Mouse (Mus musculus) heart, postnatal 36 days (tissue): ENCODE data around the gene Vmn1r1. TPM values are rescaled to one million over a fixed set of nuclear protein-coding genes. Genes with fewer than 3 reads are reported as not detected.
A peak's percentile ranks its signal among the peaks of the same experiment; 100 is the strongest.
"Not testable (repeated sequence)": the region's sequence is repeated elsewhere in the genome, so short reads cannot be mapped to it uniquely, and the experiment has no call there.

Experiments used
- DNase-seq, 2 experiments: peaks; one replicate each; pipeline ENCODE4 v3.0.0; 2021 to 2022
- intact Hi-C: fragments of 180-260 bp; cut with DNase I; formaldehyde crosslinking; loops from one replicate; pipeline ENCODE4 v1.15.1; 2025
- total RNA-seq, 2 experiments: library from RNA; stranded (reverse); gene quantifications; 2 replicates each; pipeline ENCODE4 v1.2.3; 2021

Vmn1r1 gene
- total RNA-seq: not detected

DNA sequence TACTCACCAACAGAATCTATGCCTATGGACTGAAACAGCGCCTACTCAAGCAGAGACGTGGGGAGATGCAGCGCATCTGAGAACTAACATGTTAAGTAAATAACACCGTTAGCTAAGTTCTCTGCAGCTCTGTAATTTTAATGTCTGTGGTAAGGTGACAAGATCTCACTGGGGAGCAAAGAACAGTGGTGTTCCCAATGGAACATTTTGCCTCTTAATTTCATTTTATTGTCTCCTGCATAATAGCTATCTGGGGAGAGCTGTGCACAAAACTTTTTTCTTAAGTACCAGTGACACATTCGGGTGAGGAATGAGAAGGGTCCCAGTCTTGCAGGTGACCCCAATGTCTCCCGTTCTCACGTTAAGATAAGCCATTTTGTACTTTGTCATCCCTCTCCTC is at the start of gene Vmn1r1:
Gene Vmn1r1 (minus strand): TSS at position 101 of the 400 bp plus-strand sequence.
- DNase-seq: no peak
- intact Hi-C loops: no loop called here

DNA sequence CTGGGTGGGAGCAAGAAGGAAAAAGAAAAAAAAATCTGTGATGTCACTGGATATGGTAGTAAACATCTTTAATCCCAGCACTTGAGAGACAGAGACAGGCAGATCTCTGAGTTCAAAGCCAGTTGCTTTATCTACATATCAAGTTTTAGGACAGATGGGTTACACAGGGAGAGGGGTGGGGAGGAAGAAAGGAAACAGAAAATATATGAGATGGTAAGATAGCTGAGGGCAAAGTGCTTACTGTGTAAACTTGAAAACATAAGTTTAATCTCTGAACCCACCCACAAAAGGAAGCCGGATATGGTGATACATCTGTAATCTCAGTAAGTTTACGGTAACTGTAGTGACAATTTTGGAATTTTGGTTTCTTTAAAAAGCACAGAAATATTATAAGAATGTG is 46.0 kb upstream of the Vmn1r1 start:
- intact Hi-C loops: no loop called here
- DNase-seq: no peak

DNA sequence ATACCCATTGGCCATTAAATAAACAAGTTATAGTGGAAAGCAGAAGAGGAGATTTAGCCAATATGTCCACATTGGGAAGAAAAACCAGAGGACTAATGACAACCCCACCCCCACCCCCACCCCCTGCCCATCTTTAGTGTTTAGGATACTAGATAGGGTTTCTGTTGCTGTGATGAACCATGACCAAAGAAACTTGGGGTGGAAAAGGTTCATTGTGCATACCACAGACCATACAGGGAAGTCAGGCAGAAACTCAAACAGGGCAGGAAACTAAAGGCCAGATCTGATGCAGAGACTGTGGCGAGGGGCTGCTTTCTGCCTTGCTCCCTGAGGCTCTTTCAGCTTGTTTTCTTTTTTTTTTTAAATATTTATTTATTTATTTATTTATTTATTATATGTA is 28.3 kb upstream of the Vmn1r1 start:
- DNase-seq: no peak
- intact Hi-C loops: no loop called here

DNA sequence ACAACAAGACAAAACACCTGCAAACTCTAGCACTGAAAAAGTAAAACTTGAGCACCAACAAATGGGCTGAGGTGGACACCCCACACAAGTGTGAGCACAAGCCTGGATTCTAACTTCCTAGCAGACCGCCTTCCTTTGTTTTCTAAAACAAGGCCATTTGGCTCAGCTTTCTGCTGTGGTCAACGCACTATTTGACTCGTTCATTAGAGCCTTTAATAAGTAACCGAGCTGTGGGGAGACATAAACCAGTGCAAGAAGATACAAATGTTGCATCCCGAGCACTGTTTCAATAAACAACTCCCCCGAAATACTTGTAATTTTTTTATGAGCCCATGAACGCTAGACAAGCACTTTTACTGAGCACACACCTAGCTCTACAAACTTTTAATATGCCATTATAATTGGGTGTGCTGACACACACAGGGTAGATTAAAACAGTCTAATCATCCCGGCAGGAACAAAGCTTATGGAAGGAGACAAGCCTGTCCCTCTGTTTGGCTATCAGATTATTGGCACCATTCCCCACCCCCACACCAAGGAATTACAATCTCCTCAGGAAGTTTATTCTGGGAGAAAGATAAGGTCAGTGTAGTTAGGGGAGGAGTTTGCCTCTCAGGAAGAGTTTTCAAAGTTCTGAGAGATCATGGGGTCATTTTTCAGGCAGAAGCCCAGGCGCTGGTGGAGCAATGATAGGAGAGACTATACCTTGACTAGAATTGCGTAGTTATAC is 27.7 kb upstream of the Vmn1r1 start:
- intact Hi-C loops: no loop called here
- DNase-seq: no peak

DNA sequence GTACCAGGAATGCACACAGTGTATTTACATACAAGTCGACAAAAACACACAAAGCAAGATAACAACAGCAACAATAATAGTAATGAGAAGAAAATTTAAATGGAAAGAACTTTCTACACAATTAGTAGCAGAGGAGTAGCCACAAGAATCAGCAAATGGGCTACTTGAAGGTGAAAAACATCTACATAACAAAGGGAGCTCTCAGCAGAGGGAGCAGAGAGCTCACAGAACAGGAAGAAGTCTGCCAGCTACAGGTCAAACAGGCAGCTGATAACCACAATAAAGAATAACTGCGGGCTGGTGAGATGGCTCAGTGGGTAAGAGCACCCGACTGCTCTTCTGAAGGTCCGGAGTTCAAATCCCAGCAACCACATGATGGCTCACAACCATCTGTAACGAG is 26.9 kb upstream of the Vmn1r1 start:
- DNase-seq: no peak
- intact Hi-C loops: no loop called here

DNA sequence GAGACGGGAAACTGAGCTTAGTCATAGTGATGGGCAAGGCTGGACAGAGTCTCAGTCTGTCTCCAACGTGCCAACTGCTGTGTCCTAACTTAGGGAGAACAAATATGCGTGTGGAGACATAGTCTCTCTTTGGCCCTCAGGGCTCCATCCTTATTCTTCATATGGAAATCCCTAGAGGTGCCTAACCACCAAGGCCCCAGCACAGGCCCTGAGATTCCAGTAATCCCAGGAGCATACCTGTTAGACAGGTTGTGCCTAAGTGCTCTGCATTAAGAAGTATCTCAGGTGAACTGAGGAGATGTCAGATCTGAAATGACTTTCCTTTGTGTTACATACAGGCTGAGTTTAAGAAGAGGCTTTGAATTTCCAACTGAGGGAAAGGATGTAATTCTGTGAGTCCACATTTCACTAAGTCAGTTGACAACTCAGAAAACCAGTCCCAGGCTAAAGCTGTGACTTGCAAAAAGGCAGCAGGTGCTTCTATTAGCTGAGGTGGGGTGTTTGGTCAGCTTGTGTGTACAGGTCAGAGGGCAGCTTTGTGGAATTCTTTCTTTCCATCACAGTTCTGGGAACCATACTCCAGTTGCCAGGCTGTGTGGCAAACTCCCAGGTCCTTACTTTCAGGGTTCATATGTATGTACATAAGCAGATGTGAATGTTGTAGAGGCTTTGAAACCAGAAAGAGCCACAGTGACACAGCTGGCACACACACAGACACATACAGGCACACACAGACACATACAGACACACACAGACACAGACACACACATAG is 25.6 kb upstream of the Vmn1r1 start:
- no peak for DNase-seq
- intact Hi-C loops: no loop called here

DNA sequence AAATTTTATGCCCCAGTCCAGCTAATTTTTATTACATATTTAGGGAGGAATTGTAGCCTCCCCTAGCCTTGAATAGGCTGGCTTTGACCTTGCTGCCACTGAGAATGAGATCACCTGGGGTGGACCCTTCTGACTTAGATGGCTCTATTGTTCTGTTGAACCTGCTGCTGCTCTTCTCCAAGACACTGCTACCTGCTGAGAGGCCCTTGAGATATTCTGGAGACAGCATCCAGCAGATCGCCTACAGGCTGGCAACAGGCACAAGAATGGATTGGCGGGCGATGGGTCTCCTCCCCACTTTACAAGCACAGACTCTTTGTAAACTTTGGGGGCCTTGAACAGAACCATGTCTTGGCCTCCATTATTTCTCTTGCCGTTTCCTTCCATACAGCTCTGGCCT is 18.2 kb upstream of the Vmn1r1 start:
- DNase-seq, intact Hi-C loops: not testable (repeated sequence)

DNA sequence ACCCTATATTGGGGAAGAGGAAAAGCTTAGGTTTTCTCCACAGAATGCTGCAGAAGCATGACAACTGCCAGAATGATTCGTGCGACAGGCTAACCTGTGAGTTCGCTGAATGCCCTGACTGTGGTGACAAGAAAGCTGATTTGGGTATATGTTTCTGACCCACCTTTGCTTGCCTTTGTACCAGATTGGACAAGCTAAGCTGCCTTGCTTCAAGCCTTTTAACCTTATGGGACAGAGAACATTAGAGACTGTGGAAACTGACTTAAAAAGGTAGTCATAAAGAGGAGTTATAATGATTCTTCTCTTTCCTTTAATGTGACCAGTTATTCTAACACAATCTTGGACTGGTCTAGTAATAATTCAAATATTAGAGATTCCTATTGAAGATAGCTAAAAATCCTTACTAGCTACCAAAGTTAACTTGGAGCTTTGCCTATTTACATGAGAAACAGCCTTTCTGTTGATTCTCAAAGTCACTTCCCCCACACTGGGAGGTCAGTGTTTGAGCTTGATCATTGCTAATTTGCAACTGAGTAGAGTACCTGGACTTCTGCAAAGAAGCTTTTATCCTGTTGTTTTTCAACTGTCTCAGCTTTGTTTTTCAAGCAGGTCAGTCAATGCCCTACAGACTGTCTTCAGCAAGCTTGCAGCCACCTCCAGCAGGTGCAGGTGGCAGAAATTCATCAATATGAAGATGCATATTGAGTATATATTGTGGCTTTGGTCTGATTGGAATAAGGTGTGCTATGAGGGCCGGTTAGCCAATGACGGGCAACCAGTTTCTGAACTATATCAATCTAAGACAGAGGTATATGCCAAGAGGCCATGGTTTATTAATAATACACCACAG is 17.4 kb upstream of the Vmn1r1 start:
- intact Hi-C loops: no loop called here
- no peak for DNase-seq

DNA sequence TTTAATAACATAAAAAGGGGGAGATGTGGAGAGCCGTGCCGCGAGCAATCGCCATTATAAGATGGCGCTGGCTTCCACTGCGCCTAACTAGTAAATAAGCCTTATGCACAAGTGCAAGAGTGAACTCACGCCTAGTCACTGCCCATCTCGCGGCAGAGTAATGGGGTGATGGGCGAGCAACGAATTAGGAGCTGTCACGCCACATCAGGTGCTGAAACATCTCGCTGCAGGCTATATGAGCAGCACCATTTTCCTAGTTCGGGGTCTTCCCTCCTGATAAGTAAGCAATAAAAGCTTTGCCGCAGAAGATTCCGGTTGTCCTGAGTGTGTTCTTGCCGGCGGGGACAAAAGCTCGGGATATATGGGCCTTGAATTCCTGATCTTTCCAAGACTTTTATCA is 12.7 kb upstream of the Vmn1r1 start:
- intact Hi-C loops, DNase-seq: not testable (repeated sequence)

DNA sequence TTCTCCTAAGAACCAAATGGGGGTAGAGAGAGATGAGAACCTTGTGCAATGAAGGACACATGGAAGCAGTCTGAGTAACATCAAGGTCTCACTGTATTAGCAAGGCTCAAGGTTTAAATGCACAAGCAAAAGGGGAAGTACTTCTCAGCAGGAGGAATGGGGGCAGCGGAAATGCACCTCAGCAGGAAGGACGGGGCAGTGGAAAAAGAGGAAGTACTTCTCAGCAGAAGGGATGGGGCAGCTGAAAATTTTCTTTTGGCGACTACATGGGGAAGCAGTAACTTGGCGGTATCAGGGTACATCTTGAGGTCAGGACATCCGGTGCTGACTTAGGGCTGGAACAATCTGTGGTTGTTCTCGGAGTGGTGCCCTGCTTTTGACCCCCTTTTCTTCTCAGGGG is 5.9 kb upstream of the Vmn1r1 start:
- DNase-seq, intact Hi-C loops: not testable (repeated sequence)

DNA sequence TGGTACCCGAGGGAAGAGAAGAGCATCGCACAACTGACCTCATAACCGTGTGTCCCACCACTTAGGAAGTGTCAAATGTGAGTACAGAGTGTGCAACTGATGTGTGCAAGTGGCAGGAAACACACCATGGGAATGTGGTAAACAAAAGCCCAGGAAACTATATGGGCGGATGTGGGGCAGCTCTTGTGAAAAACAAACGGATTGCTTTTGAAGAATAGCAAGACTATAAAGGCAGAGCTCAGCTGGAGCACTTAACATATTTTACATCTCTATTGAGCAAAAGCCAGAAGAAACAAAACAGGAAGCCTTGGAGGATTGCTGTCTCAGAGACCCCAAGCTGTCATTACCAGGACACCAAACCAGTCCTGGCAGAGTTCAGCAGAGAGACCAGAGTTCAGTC is 1.3 kb downstream of the Vmn1r1 start:
- intact Hi-C loops: no loop called here
- DNase-seq: no peak

DNA sequence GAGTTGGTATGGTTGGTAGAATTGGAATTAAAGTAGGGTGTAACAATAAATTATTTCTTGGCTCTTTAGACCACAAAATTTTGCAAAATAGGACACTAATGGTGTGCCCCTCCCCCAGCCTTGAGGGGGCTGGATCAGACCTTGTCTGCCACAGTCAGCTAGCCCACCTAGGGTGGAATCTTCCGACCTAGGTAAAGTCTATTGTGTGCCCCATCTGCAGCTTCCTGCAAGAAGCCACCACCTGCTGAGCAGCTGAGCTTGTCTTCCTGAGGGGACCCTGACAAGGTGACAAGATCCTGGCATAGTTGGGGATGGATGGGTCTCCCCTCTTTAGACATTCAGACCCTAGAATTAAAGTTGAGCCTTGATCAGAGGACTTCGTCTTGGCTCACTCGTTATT is 4.7 kb downstream of the Vmn1r1 start:
- intact Hi-C loops: no loop called here
- DNase-seq: no peak

DNA sequence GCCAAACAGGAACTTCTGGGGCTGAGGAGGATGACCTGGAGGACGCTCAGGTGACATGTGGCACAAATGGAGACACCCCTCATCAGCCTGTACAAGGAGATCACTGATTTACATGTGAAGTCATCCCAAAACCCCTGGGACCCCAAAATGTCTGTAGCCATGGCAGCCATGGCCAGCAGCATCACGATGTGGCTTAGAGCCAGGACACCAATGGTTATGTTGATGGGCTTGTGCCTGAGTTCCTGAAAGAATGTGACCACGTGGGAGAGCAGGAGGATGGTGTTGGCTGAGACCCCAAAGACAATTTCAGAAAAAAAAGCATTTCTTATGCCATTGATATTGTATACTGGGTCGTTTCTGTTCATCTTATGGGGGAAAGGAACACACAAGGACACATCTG is 6.6 kb downstream of the Vmn1r1 start:
- intact Hi-C loops: loop anchor here (1.0 kb wide), 1 partner anchor 10 kb away; no protein-coding TSS in a partner anchor
- DNase-seq: no peak

DNA sequence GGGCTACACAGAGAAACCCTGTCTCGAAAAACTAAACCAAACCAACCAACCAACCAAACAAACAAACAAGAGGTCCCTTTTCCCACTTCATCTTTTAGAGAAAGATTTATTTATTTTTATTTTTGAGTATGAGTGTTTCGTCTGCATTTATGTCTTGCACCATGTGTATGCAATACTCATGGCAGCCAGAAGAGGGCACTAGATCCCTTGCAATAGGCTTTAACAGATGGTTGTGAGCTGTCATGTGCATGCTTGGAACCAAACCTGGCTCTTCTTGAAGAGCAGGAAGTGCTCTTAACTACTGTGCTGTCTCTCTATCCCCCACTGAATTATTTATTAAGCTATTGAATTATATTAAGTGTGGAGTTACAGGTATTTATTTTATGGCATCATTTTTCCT is 14.3 kb downstream of the Vmn1r1 start:
- intact Hi-C loops: loop anchor here (10.0 kb wide), 2 partner anchors 135 to 185 kb away; partner anchors contain the start of gene Degs1
- DNase-seq: no peak

DNA sequence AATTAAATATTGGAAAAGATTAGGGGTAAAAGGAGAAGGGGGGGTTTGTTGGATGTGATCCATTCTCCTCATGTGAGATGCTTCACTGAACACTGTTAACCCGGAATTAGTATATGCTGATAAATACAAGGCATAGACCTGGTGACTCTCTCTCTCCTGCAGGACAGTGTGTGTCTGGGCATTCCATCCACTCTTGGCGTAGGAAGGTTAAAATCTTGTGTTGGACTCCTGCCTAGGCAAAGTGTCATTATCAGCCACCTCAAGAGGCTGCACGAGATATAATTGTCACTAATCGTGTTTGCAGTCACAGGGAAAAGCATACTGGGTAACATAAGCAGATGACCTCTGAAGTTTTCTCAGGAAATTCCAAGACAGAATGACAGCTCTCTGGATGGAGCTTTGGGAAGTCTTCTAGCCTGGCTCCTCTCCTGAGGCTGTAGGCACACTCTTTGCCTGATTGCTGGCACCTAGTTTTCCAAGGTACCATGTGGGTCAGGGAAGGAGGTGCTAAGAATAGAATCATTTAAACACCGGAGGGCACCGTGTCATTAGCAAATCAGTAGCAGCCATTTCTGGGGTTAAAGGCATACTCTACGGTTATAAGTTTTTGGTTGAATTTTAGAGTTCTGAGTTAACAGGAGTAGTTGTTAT is 15.3 kb downstream of the Vmn1r1 start:
- DNase-seq: no peak
- intact Hi-C loops: loop anchor here (10.0 kb wide), 2 partner anchors 136 to 186 kb away; partner anchors contain the start of gene Degs1

DNA sequence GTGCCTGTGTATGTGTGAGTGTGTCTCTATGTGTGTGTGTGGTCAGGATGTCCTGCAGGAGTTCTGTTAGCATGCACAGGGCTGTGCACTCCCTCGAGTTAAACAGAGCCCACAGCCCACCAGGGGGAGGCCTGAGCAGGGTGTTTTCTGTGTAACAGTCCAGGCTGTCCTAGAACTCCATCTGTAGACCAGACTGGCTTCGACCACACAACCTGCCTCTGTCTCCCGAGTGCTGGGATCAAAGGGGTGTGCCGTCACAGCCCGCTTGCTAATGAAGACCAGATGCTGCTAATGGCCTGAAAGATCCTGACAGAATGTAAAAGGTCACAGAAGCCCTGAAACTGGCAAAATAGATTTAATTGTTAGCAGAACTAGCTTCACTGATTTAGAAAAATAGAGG is 18.7 kb downstream of the Vmn1r1 start:
- intact Hi-C loops: loop anchor here (10.0 kb wide), 2 partner anchors 139 to 189 kb away; partner anchors contain the start of gene Degs1
- no peak for DNase-seq

DNA sequence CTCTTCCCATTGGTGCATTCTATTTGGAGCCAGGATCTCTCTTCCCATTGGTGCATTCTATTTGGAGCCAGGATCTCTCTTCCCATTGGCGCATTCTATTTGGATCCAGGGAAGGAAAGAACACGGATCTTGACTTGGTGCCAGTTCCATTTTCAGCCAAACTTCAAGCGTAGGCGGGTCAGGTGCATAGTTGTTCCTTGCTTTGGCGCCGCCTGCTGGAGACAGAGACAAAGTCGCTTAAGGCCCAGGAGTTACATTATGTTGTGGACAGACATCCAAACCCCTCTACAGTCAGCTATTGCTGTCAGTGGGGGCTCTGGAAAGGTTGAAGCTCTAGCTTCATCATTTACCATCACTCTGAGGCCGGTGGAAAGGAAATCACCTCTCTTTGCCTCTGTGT is 21.0 kb downstream of the Vmn1r1 start:
- intact Hi-C loops: loop anchor here (5.0 to 10.0 kb wide), 3 partner anchors 142 to 394 kb away; partner anchors contain the start of gene Degs1
- DNase-seq: no peak

DNA sequence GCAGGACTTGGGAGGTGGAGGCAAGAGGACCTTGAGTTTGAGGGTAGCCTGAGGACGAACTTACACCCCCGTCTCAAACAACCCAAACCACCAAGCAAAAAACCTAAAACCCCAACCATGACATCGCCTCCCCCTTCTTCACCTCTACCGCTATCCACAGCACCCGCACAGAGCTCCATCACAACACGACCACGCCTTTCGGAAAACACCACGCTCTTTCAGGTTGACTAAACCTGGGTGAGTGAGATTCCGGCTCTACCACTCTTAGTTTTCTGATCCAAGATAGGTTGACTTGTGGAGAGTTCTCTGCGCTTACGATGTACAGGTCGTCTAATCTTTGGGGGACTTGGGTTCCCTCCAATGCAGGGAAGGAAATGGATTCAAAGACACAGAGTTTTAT is 21.6 kb downstream of the Vmn1r1 start:
- intact Hi-C loops: loop anchor here (5.0 to 10.0 kb wide), 3 partner anchors 142 to 395 kb away; partner anchors contain the start of gene Degs1
- no peak for DNase-seq

DNA sequence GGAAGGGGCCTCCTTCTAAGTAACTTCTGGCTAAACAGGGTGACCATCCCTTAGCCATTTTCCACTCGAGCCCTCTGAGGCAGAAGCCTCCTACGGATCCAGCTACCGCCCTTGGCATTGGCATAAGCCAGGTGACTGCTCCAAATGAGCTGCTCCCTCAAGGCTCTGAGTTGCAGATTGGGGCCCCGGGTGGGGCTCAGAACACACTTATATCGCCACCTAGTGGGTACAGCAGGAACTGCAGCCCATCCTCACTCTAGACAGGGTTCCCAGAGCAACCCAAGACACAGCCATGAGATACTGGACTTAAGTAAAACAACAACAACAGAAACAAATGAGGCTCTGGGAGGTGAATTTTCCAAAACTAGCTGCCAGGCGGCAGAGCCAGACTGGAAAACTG is 23.9 kb downstream of the Vmn1r1 start:
- DNase-seq: peak; percentile 79 to 83
- intact Hi-C loops: loop anchor here (1.0 to 10.0 kb wide), 4 partner anchors 144 to 397 kb away; partner anchors contain the start of gene Degs1

DNA sequence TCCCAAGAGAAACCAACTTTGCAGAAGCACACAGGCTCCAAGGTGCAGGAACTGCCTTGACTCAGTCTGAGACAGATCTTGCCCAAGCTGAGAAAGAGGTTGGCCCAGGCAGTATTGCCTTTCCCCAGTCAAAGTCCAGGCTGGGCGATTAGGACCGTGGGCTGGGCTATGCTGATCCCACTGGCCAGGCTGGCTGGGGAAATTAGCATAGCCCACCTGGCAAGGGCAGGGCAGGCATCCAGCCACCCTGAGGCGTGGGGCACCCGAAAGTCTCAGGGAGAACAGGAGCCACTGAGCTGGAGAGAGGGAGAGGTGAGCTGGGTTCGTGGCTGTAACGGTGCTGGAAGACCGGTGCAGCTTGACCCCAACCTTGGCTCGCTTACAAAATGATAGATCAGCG is 24.3 kb downstream of the Vmn1r1 start:
- intact Hi-C loops: loop anchor here (1.0 to 10.0 kb wide), 4 partner anchors 145 to 397 kb away; partner anchors contain the start of gene Degs1
- no peak for DNase-seq
